Comparison of ENCODE assay signal across 10 mouse cellular contexts in the genomic region with DNA sequence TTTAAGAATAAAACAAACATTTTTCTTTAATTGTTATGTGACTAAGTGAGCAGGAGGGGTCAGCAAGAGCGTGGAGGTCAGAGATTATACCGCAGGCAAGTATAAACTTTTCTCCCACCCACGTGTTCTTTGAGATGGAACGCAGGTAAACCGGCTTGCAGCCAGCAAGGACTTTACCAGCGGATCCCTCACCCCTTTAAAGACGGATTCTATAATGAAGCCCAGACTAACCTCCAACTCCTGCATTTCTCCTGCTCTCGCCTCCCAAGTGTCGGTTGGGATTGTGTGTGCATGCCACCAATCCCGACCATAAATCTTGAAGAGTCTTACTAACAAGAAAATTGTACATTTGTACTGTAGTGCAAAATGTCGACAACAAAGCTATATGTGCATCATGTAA.
DNase-seq lines count a peak whose midpoint lies in the region; ATAC-seq and TF ChIP-seq lines count a peak whose summit lies in the region.
"Had no signal": no experiment of that assay in that cellular context is flagged by ENCODE, and none has a peak within 500 bp of the region (broad histone marks: within the 10 kb centered on the region; RNA-seq: fewer than 3 reads in every experiment).

No protein-coding gene starts in this region.

- peak overlapping the region; percentile 88 for H3K9ac ChIP-seq in forebrain, embryonic 16.5 days (replicated peaks; ENCODE audit: low read depth, low read length)

- peak overlapping the region; percentile 96 for H3K27ac ChIP-seq in kidney, adult 2 months (ENCODE audit: insufficient read depth, low read depth, low read length)
- H3K27ac ChIP-seq in forebrain, embryonic 16.5 days (ENCODE audit: low read length) = peak overlapping the region; percentile 100
- peak overlapping the region; percentile 100 for H3K27ac ChIP-seq in midbrain, embryonic 10.5 days (replicated peaks)

- no peak for TF ChIP-seq POLR2A in kidney, adult 2 months (IDR thresholded peaks at IDR 0.05; ENCODE audit: low read depth, low read length)

- no peaks in the 10 kb centered on the region for H3K36me3 ChIP-seq in kidney, adult 2 months (ENCODE audit: control insufficient read depth, insufficient read depth, low read length)
- H3K36me3 ChIP-seq in forebrain, embryonic 16.5 days (ENCODE audit: control insufficient read depth, insufficient read depth) = no peaks in the 10 kb centered on the region
- no peaks in the 10 kb centered on the region for H3K36me3 ChIP-seq in midbrain, embryonic 10.5 days

- ATAC-seq in forebrain, embryonic 16.5 days = no peak
- ATAC-seq: Patski had no signal

- DNase-seq in kidney, adult 2 months = no peak
- DNase-seq in kidney, adult 8-10 months = no peak
- peak; percentile 43 for DNase-seq in NIH3T3 (ENCODE audit: low read depth)
- no peak for DNase-seq in midbrain, embryonic 10.5 days (ENCODE audit: low spot score)
- DNase-seq in spleen, postnatal 14 days (ENCODE audit: low spot score in 2 of 2) = no peak
- no peak for DNase-seq in yolk sac, embryonic 10.5 days (ENCODE audit: low spot score)
- no peak for DNase-seq in embryo, embryonic 9.5 days (ENCODE audit: extremely low spot score)
- DNase-seq: lung, postnatal 14 days had no signal

- 24% methylated on average over 11 of the region's 11 CpGs for WGBS in kidney, adult 2 months
- 16% methylated on average over 11 of the region's 11 CpGs for WGBS in forebrain, embryonic 16.5 days
- WGBS in midbrain, embryonic 10.5 days = 36% methylated on average over 11 of the region's 11 CpGs

- TF ChIP-seq CTCF in kidney, adult 2 months (conservative IDR thresholded peaks at IDR 0.05; ENCODE audit: insufficient read depth, insufficient read length, low read depth, low read length) = no peak

- peak overlapping the region; percentile 86 for H3K4me2 ChIP-seq in forebrain, embryonic 16.5 days (ENCODE audit: low read length)

- H3K9me3 ChIP-seq in forebrain, embryonic 16.5 days (ENCODE audit: control insufficient read depth, low read length) = no peaks in the 10 kb centered on the region
- no peaks in the 10 kb centered on the region for H3K9me3 ChIP-seq in midbrain, embryonic 10.5 days (replicated peaks)

- H3K4me1 ChIP-seq in kidney, adult 2 months (ENCODE audit: control insufficient read depth, insufficient read depth, low read length) = peaks cover 13% of the 10 kb centered on the region; the same call in 1 of the 2 replicates
- H3K4me1 ChIP-seq in forebrain, embryonic 16.5 days (replicated peaks; ENCODE audit: control insufficient read depth, insufficient read depth, low read length) = peaks cover 32% of the 10 kb centered on the region
- peaks cover 41% of the 10 kb centered on the region for H3K4me1 ChIP-seq in midbrain, embryonic 10.5 days

- H3K4me3 ChIP-seq in kidney, adult 2 months (ENCODE audit: insufficient read depth, low read depth, low read length) = no peak overlapping the region
- H3K4me3 ChIP-seq in forebrain, embryonic 16.5 days (replicated peaks; ENCODE audit: low read length) = peak overlapping the region; percentile 5; the same call in 1 of the 2 replicates
- H3K4me3 ChIP-seq in midbrain, embryonic 10.5 days = peak overlapping the region; percentile 75; the same call in 1 of the 2 replicates

- H3K27me3 ChIP-seq in kidney, adult 2 months (replicated peaks; ENCODE audit: control insufficient read depth, insufficient read depth, low read length) = no peaks in the 10 kb centered on the region
- no peaks in the 10 kb centered on the region for H3K27me3 ChIP-seq in forebrain, embryonic 16.5 days (replicated peaks; ENCODE audit: control insufficient read depth, insufficient read depth, low read length)
- no peaks in the 10 kb centered on the region for H3K27me3 ChIP-seq in midbrain, embryonic 10.5 days (ENCODE audit: low read depth, poor library complexity, severe bottlenecking)
- H3K27me3 ChIP-seq: Patski had no signal
